Mouse (Mus musculus): Measurements from ENCODE around the gene Olfr90. TPM values are rescaled to one million over a fixed set of nuclear protein-coding genes. Genes with fewer than 3 reads are reported as not detected.

Gene Olfr90
- total and polyA plus RNA-seq, 3 experiments: not detected

DNA sequence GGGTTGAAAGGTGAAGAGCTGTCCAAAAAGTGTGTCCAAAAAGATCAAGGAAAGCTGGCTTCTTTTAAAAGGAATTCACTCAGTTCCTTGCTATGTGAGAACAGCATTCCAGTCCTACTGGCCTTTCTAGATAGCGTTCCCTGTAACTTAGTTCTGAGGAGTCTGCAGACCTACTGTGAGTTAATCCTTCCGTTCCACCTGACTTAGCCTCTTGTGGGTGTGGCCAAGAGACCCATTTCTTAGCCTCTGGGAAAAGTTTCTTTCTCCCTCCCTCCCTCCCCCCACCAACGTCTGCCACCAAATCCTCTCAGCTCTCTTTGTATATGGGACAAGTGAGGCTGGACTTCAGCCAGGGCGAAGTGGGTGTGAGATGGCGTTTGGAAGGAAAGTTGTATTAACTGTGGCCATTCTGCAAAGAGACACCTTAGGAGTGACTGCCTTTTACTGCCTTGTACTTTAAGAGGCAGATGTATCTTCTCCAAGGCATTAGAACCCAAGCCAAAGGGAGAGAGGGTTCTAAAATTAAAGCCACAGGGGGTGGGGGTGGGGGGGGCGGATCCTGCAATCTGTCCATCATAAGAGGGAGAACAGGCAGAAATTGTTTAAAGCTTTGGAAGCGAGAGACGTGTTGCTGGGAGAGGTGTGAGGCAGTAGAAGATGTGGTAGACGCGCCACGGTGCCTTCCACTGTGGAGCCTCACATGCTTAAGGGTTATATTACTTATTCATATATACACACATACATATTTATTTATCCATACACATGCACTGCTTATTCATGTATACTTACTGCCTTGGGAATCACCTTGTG lies 24.4 kb downstream of the Olfr90 start:
- H3K79me2 ChIP-seq (replicated peaks; ENCODE audit: control insufficient read depth, extremely low read depth, insufficient read depth, poor library complexity, severe bottlenecking): no peaks in the 10 kb centered on the region
- H3K9me3 ChIP-seq (replicated peaks; ENCODE audit: low read length): no peaks in the 10 kb centered on the region
- H3K36me3 ChIP-seq (replicated peaks in 1 of 2; ENCODE audit: control insufficient read depth in 1 of 2, insufficient read depth in 1 of 2, low read length in 1 of 2): peaks cover 5 to 81% of the 10 kb centered on the region in 2 experiments
- no peak overlapping the region for H3K27ac ChIP-seq (ENCODE audit: insufficient read depth, low read depth)
- DNase-seq (ENCODE audit: extremely low read depth): no peak
- H3K4me2 ChIP-seq (ENCODE audit: insufficient read depth, low read depth, poor library complexity, severe bottlenecking): no peak overlapping the region
- dilution Hi-C loops (cut with MboI; ENCODE audit: extremely low pct_ligation_motif_present, extremely low pct_unique_long_range_greater_than_20kb, low sequenced_read_pairs): no loop called here
- TF ChIP-seq MAX (IDR thresholded peaks at IDR 0.05; ENCODE audit: low read length) (no peak), USF1 (IDR thresholded peaks at IDR 0.05; ENCODE audit: low read depth, low read length) (no peak), RAD21 (IDR thresholded peaks at IDR 0.05; ENCODE audit: low read depth, low read length) (no peak), NELFE (IDR thresholded peaks at IDR 0.05; ENCODE audit: low read depth, low read length) (no peak)
- no peaks in the 10 kb centered on the region for H3K27me3 ChIP-seq (replicated peaks)
- H3K4me3 ChIP-seq (replicated peaks in 1 of 3; ENCODE audit: low read depth in 2 of 3, low read length in 2 of 3, poor library complexity in 1 of 3): no peak overlapping the region
- H3K4me1 ChIP-seq (ENCODE audit: control insufficient read depth in 1 of 2, insufficient read depth in 2 of 2): no peaks in the 10 kb centered on the region
- H3K9ac ChIP-seq (ENCODE audit: insufficient read depth, low read depth): no peak overlapping the region
- in situ Hi-C loops (cut with MboI; ENCODE audit: low pct_ligation_motif_present, low pct_unique_long_range_greater_than_20kb, low sequenced_read_pairs): loop anchor here (10.0 kb wide), 1 partner anchor 169 kb away; the partner anchor contains the start of genes Trim31 and Trim40

DNA sequence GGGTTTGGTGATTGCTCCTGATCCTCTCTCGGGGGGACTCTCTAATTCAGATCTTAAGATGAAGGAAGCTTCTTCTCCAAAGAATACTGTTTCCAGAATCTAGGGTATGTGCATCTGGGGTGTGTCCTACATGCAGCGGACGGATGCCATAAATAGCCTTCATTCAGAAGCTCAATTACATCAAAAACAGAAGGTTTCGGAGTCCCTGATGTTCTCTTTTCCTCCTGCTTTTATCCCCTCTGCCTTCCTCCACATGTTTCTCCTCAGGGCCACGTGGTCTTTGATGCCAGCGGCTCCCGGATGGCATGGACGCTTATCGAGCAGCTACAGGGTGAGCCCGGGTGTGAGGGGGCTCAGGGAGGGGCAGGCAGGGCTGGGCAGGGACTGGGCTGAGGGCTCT lies 25.2 kb downstream of the Olfr90 start:
- dilution Hi-C loops (cut with MboI; ENCODE audit: extremely low pct_ligation_motif_present, extremely low pct_unique_long_range_greater_than_20kb, low sequenced_read_pairs): no loop called here

DNA sequence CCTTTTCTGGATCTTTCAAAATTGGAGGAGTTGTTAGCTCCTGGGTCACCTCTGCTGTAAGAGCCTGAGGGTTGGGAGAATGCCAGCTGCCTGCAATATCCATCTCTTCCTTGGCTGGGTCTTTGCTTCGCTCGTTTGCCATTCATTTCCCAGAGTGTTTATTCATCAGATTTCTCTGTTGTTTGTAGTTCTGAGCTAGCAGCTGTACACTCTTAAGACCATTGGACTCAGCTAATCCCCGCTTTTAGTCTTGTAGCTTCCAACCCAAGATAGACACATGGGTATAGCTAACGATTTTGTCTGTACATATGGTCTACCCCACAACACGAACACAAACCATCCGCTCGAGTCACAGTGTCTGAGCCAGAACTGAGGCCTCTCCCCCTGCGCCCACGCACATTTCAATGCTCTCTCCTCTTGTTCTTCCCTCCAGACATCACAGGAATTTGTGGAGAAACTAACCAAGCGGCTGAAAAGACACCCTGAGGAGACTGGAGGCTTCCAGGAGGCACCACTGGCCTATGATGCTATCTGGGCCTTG lies 26.1 kb downstream of the Olfr90 start:
- H3K36me3 ChIP-seq (replicated peaks in 1 of 2; ENCODE audit: control insufficient read depth in 1 of 2, insufficient read depth in 1 of 2, low read length in 1 of 2): peaks cover 9 to 75% of the 10 kb centered on the region in 2 experiments

More for the DNA sequence above, 25.2 kb downstream of the Olfr90 start:
- Histone ChIP-seq H3K9me3 (replicated peaks; ENCODE audit: low read length) (no peaks in the 10 kb centered on the region), H3K4me2 (ENCODE audit: insufficient read depth, low read depth, poor library complexity, severe bottlenecking) (no peak overlapping the region), H3K4me1 (ENCODE audit: control insufficient read depth in 1 of 2, insufficient read depth in 2 of 2) (no peaks in the 10 kb centered on the region), H3K9ac (ENCODE audit: insufficient read depth, low read depth) (no peak overlapping the region), H3K4me3 (replicated peaks in 1 of 3; ENCODE audit: low read depth in 2 of 3, low read length in 2 of 3, poor library complexity in 1 of 3) (no peak overlapping the region), H3K36me3 (replicated peaks in 1 of 2; ENCODE audit: control insufficient read depth in 1 of 2, insufficient read depth in 1 of 2, low read length in 1 of 2) (peaks cover 8 to 80% of the 10 kb centered on the region in 2 experiments), H3K27ac (ENCODE audit: insufficient read depth, low read depth) (no peak overlapping the region), H3K27me3 (replicated peaks) (no peaks in the 10 kb centered on the region), H3K79me2 (replicated peaks; ENCODE audit: control insufficient read depth, extremely low read depth, insufficient read depth, poor library complexity, severe bottlenecking) (no peaks in the 10 kb centered on the region)
- in situ Hi-C loops (cut with MboI; ENCODE audit: low pct_ligation_motif_present, low pct_unique_long_range_greater_than_20kb, low sequenced_read_pairs): loop anchor here (10.0 kb wide), 1 partner anchor 168 kb away; the partner anchor contains the start of genes Trim31 and Trim40
- no peak for TF ChIP-seq EP300 (IDR thresholded peaks at IDR 0.05; ENCODE audit: low read length)
- TF ChIP-seq TCF12 (IDR thresholded peaks at IDR 0.05; ENCODE audit: low read depth, low read length): no peak
- TF ChIP-seq MXI1 (IDR thresholded peaks at IDR 0.05; ENCODE audit: low read depth, low read length): no peak
- no peak for TF ChIP-seq GABPA (IDR thresholded peaks at IDR 0.05; ENCODE audit: insufficient replicate concordance, low read depth, low read length)
- no peak for TF ChIP-seq NRF1 (IDR thresholded peaks at IDR 0.05; ENCODE audit: low read depth, low read length)
- no peak for DNase-seq (ENCODE audit: extremely low read depth)

More for the DNA sequence above, 26.1 kb downstream of the Olfr90 start:
- no peaks in the 10 kb centered on the region for H3K4me1 ChIP-seq (ENCODE audit: control insufficient read depth in 1 of 2, insufficient read depth in 2 of 2)
- H3K79me2 ChIP-seq (replicated peaks; ENCODE audit: control insufficient read depth, extremely low read depth, insufficient read depth, poor library complexity, severe bottlenecking): no peaks in the 10 kb centered on the region
- no peak for DNase-seq (ENCODE audit: extremely low read depth)
- no peak overlapping the region for H3K9ac ChIP-seq (ENCODE audit: insufficient read depth, low read depth)
- dilution Hi-C loops (cut with MboI; ENCODE audit: extremely low pct_ligation_motif_present, extremely low pct_unique_long_range_greater_than_20kb, low sequenced_read_pairs) (no loop called here), in situ Hi-C loops (cut with MboI; ENCODE audit: low pct_ligation_motif_present, low pct_unique_long_range_greater_than_20kb, low sequenced_read_pairs) (loop anchor here (10.0 kb wide), 1 partner anchor 167 kb away; the partner anchor contains the start of genes Trim31 and Trim40)
- no peak overlapping the region for H3K27ac ChIP-seq (ENCODE audit: insufficient read depth, low read depth)
- no peak overlapping the region for H3K4me3 ChIP-seq (replicated peaks in 1 of 3; ENCODE audit: low read depth in 2 of 3, low read length in 2 of 3, poor library complexity in 1 of 3)
- H3K27me3 ChIP-seq (replicated peaks): no peaks in the 10 kb centered on the region
- TF ChIP-seq ZC3H11A (IDR thresholded peaks at IDR 0.05; ENCODE audit: low read depth, low read length) (no peak), E2F4 (IDR thresholded peaks at IDR 0.05; ENCODE audit: insufficient replicate concordance, low read depth, low read length) (no peak), JUN (IDR thresholded peaks at IDR 0.05; ENCODE audit: insufficient read depth, low read depth, low read length) (no peak), ZKSCAN1 (IDR thresholded peaks at IDR 0.05; ENCODE audit: borderline replicate concordance, low read depth, low read length) (no peak), EP300 (IDR thresholded peaks at IDR 0.05; ENCODE audit: low read length) (no peak), PAX5 (IDR thresholded peaks at IDR 0.05; ENCODE audit: low read length) (no peak)
- H3K4me2 ChIP-seq (ENCODE audit: insufficient read depth, low read depth, poor library complexity, severe bottlenecking): no peak overlapping the region
- no peaks in the 10 kb centered on the region for H3K9me3 ChIP-seq (replicated peaks; ENCODE audit: low read length)
